Mouse (Mus musculus) liver (tissue): ENCODE results near the gene Gm5737.

ENCODE experiments used
- DNase-seq: peaks from one replicate; pipeline ENCODE4 v3.0.0-alpha.2; 2020; ENCODE audit warnings: mixed read lengths

Gm5737 gene

DNA sequence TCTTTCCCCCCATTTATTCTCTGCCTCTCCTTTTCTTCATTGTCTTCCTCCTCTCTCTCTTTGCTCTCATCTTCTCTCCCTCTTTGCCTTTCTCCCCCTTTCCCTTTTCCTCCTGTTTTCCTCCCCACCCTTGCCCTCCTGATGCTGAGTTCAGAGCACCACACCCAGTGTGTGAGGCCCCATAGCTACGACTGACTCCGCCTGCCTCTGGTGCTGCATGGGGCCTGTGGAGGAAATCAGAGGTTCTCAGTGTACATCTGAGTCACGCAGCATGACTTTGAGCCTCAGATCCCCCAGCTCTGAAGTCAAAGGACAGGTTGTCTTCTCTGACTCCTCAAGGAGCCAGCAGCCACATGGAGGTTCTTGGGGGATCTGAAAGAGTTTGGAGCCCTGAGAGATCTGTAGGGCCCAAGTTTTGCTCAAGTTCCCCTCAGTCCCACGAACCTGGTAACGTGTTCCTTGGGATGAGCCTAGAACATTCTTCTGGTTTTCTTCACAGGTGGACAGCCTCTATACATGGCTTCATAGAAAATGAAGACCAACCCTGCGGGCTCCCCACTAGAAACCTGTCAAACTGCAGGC is at the start of gene Gm5737:
Gene Gm5737 (plus strand): TSS at position 532 of the 582 bp plus-strand sequence.
- no peak for DNase-seq

DNA sequence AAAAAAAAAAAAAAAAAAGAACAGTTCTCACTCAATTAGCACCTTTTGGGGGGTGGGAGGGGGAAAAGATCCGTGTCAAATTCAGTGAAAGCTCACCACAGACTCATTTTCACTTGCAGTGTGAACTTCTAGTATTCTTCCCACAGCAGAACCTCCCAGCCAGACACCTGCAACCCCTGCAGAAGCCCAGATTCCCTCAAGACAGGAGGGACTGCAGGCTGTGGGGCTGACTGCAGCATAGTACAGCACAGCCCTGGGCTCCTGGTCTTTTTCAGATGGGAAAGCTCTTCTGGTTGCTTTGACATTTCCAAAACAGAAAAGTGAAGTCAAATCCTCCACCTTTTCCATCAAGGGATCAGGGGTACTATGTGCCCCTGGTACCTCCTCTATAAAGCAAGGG is 44.8 kb upstream of the Gm5737 start:
- DNase-seq: no peak

DNA sequence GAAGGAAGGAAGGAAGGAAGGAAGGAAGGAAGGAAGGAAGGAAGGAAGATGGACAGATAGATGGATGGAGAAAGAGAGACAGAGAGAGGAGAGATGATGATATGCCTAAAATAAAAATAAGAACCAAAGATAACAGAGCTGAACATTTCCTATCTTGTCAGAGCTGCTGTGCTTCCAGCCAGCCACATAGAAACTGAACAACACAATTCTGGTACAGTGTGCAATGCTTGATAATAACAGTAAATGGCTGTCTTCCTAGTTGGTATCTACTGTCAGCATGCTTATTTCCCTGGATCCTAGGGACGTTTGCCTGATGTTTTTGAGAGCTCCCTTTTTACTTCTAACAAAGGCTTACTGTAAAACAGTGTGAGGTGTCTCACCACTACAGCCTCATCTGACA is 40.8 kb upstream of the Gm5737 start:
- DNase-seq: no peak

DNA sequence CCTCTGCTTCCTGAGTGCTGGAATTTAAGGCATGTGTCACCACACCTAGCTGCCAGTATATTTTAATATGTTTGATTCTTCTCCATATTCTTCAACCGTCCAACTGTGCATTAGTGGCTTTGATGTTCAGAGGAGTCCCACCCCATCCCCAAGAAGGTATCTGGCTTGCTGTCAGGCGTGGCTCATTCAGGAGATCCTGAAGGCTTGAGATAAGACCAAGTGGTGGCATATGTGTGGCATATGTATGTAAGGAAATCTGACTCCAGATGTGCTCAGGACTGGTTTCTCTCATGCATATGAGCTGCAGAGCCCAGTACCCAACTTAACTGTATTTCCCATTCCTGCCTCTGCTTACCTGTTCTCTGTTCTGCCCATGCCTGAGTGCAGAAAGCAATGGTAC is 34.2 kb upstream of the Gm5737 start:
- DNase-seq: no peak

DNA sequence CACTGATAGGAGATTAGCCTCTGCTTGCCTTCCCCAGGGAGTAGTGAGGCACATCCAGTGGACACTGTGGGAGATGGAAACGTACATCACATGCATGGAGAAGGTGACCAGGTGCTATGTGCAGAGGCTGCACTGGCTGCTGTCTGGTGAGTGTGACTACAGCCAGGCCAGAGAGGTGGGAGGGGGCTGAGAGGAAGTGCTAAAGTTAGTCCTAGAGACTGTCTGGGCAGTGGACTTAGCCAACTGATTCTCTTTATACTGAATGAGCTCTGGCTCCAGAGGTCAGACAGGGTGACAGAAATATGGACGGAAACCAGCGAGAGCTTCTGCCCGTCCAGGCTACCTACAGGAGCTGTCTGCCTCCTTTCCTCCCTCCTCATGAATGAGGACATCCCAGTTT is 16.6 kb upstream of the Gm5737 start:
- DNase-seq: no peak

DNA sequence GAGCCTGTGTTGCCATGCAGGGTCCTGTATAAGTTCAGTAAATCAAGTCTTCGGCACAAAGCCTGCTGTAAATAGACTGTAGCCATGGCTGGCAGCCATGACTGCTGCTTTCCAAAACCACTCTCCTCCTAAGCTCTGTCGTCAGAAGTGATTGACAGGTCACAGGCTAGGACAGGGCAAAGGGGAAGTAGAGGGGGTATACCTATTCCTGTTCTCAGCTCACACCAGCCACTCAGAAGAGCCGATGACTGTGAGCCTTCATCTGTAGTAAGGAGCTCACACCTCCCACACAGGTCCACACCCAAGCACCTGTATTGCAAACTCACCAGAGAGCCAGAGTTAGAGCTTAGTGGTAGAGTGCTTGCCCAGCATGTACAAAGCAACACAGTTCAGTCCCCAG is 15.8 kb upstream of the Gm5737 start:
- no peak for DNase-seq

DNA sequence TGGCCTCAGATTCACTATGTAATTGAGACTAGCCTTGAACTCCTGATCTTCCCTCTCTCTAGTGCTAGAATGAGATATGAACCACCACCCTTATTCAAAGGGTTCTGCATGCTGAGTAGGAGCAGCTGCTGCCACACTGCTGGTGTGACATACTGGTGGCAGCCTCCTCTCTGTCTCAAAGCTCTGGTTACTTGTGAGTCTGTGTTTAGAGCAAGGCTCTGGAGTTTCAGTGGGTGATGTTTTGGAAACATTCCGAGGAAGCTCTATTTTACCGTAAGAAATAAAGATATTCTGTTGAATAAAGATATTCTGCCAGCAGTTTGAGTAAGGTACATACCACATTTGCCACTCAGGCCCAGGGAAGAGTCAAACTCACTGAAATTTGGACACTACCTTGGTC is 8.9 kb upstream of the Gm5737 start:
- DNase-seq: no peak

DNA sequence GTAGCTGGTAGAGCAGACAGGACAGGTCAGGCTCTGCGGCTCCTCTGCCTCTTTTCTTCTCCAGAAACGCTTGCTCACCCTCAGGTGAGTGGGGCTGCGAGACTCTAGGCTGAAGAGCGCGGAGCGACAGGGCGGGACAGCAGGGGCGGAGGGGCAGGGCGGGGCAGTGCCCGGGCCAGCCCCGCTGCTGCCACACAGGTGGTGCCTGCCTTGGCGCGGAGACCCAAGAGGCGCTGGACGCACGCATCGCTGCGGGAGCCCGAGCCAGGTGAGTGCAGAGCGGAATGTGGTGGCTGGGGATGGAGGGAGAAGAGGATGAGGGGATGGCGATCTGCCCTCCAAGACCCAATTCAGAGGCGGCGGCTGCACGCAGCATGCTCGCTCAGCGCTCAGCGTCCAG is 2.5 kb upstream of the Gm5737 start:
- DNase-seq: no peak

DNA sequence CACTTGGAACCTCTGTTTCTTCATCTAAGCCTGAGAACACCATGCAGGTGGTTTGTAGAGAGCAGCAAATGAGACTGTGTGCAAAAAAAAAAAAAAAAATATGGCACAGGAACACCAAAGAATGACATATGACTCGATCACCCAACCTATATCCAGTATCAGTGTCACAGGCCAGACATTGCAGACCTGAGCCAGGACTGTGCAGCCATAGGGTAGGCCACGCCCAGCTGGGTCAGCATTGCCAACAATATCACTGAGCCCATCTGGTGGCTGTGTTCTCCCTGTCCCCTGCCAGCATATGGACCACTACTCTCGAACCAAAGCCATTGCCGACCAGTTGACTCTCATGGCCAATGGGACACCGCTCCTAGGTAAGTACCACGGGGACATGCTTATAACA is 5.4 kb downstream of the Gm5737 start:
- DNase-seq: no peak

DNA sequence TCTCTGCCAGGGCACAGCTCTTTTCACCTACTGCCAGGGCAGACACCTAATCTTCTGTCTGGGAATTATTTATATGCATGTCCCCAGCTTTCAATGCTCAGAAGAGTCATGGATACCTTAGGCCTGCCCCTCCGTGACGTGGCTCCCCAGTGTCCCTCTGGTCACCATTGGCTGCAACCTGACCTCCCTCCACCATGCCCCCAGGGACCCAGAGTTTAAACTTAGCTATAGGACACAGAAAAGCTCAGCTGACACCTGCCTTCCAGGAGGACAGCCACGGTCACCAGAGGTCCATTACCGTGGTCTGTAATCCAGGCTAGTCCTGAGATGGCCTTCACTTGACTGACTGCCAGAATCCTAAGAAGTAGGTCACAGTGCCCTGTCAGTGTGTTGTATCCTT is 7.2 kb downstream of the Gm5737 start:
- no peak for DNase-seq

DNA sequence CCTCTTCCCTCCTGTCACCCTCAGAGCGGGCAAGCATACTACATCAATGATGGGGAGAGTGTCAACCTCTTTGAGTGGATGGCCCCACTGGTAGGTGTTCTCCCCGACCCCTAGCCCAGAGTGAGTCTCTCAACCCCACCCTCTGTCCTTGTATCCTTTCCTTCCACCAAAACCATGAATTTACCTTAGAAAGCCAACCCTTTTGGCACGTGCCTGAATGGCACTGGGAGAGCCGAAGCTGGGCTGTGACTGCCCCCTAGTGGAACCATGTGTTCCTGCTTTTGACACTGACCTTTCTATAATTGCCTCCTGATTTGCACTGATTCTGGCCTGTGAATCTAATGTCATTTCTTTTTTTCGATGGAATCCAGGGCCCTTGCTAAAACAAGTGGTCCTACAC is 11.1 kb downstream of the Gm5737 start:
- peak; percentile 65 for DNase-seq

DNA sequence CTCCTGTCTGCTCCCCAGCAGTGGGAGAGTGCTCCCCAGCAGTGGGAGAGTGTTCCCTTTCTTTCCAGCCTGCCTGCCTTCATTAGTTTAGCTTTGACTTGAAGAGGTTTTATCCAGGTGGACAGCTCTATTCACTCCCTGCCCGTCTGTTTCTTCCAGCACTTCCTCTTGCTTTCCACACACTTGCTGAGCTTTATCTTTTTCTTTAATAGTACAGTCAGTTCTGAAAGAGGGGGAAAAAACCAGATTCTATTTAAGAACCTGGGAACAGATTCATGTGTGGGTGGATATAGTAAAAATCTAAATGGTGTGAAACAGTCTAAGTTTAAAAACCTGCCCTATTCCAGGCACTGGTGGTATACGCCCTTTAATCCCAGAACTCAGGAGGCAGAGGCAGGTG is 12.9 kb downstream of the Gm5737 start:
- no peak for DNase-seq

DNA sequence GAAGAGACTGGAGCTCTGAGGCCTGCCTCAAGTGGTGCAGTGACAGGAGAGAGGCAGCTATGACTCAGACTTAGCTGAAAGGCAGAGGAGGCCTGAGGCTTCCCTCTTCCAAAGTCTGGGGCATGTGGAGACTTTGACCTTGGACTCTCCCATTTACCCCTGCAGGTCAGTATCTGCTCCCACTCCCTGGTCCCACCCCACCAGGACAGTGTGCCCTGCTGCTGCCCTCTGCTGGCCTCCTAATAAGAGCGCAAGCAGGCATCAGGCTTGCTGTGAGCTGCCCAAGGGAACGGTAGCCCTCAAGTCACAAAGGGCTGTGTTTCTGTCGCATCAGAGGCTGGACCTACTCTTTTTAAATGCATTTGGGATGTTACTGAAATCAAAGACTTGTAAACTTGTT is 14.2 kb downstream of the Gm5737 start:
- DNase-seq: peak; percentile 60

DNA sequence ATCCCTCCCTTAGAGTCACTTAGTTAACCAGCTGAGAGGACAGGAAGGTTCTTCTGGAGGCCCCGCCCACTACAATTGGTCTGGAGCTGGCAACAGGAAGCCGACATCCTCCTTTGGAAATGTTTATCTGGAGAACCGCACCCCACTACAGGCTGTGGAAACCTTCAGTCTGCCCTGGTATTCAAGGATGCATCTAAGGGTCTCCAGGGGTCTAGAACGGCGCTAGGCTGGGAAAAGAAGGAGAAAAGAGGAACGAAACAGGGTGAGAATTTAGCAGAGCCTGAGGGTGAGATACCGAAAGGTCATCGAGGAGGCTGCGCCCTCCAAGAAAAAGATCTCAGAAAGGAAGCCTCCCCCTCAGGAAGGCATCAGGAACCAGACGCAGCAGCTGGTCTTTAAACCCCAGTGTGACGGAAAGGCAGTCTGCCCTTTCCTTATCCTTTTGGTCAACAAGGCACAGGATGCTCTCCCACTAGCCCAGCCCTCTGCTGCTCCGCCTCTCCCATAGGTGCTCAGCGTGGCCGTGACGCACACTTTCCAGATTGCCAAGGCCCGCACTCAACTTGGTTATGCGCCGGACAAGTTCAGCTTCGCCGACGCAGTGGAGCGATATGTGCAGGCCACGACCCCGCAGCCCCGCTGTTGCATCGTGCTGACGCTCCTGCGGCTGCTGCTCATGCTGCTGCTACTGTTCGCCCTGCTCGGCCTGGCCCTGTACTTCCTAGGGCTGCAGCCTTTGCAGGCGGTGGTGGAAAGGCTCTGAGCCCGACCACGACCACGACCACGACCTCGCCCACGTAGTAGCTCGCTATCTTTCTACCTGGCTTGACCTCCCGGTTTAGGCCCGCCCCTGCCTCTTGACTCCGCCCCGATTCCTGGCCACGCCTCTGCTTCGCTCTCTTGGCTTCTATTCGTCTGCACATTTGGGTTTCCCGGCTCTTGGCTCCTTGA is 18.5 kb downstream of the Gm5737 start:
- DNase-seq: peak; percentile 83

DNA sequence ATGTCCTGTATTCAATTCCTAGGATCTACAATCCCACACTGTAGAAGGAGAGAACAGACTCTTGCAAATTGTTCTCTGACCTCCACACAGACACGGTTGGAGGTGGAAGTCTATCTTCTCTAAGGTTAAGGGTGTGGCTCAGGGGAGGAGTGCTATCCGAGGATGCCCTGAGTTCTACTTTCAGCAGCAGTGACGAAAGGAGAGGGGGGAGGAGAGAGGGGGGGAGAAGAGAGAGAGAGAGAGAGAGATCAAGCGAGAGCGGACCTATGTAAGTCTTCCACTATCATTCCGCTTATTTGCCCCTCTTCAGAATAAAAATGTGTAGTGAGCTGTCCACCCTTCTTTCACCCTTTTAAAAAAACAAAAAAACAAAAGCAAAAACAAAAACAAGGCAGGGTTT is 22.3 kb downstream of the Gm5737 start:
- DNase-seq: peak; percentile 63

DNA sequence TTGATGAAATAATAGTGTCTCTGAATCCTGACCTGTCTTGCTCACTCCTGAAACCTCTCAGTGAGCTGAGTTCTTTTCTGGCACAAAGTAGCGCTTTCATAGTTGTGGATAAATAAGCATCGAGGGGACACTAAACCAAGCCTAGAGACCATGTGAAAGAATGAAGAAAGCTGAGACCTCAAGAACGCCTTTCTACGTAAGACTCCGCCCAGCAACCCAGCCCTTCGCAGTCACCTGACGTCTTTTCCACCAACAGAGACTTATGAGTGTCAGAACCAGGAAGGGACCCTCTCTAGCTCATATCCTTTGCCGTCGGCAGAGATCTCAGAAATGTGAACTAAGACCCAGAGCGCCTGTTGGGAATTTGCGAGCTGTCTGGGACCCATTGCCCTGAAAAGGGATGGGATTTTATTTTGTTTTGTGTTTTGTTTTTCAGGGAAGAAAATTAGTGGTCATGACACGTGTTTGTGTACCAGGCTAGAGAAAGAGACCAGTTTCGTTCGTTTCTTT is 22.8 kb downstream of the Gm5737 start:
- DNase-seq: peak; percentile 86

DNA sequence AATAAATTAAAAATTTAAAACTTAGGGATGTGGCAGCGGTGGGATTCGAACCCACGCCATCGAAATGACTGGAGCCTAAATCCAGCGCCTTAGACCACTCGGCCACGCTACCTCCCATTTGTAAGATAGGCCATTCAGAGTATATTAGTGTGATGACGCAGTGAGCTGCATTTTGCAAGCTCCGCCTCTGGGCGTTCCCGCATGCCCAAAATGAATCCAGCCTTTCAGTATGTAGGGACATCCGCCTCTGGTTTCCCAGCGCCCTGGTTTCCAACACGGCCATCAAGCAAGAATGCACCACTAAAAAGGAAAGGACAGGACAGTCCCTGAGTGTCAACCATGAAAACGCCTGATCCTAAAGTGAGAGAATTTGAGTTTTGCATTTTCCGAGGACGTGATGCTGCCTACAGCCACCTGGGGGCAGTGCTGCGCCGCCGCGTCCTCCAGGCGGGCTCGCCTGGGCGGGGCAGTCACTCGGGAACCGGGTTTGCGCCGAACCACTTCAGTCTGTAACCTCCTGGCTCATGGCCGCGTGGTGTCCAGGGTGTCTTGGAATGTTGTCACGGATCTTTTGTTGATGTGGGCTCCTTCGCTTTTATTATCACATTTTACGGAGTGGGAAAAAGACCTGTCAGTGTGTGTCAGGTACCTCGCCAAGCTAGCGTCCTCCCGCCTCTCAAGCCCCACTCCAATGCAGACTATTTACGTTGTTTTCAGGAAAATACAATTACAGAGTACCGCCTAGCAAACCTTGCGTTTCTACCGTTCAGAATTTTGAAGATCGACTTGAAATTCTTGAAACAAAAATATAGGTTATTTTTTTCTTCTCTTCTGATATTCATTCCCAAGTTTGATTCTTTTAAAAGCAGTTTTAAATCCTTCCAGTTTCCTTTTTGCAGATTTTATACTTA is 23.5 kb downstream of the Gm5737 start:
- peak; percentile 94 for DNase-seq

DNA sequence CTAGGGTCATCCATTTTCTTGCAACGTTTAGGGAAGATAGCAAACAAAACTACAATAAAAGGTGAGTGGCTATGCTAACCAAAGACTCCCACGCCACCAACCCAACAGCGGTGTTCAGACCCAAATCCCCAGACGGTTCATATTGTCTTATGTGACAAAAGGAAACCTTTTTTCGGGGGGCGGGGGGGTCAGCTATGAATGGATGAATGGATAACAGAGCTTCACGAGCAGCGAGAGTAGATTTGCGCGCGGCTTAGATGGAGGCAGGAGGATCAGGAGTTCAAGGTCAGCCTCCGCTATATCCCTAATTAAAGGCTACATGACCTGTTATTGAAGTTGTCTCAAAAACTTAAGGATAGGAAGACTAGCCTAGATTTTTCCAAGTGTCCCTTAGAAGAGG is 24.2 kb downstream of the Gm5737 start:
- peak; percentile 64 for DNase-seq

DNA sequence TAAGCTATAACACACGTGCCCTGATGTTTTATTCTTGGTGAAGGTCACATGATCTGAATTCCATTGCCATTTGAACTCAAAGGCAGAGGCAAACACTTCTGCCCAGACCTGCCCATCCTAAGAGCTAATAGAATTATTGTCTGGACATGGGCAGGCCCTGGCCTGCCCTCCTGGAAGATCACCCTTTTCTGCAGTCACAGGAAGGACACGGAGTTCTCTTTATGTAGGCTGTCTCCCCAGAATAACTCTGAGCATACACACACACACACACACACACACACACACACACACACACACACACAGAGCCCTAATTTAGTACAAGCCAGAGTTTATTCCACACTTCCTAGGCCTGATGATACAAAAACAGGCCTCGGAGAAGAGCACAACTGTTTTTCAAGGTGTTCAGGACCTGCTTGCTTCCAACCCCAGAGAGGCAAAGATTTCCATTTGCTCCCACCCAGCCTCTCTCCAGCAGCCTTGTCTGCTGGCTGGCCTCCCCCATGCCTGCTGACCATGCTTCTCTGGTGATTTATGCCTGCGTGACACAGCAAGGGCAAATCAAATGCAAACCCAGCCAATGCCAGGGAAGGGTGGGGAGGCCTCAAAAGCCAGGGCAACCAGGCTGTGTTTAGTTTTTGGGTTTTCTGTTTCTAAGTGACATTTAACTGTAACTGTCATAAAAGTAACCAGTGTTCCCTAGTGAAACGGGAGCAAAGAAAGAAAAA is 26.4 kb downstream of the Gm5737 start:
- DNase-seq: no peak

DNA sequence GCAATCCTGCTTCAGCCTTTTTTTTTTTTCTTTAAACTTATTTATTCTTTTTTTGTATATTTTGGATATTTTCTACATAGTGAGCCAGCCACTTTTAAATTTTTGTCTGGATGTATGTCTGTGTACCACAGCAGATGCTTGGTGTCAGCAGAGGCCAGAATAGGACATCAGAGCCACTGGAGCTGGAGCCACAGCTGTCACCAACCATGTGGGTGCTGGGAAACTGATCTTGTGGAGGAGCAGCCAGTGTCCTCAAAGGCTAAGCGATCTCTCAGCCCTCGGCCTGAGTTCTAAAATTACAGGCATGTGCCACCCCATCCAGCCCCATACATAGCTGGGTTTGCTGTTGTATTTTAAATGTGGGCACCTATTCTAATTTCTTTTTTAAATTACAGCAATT is 27.6 kb downstream of the Gm5737 start:
- no peak for DNase-seq

DNA sequence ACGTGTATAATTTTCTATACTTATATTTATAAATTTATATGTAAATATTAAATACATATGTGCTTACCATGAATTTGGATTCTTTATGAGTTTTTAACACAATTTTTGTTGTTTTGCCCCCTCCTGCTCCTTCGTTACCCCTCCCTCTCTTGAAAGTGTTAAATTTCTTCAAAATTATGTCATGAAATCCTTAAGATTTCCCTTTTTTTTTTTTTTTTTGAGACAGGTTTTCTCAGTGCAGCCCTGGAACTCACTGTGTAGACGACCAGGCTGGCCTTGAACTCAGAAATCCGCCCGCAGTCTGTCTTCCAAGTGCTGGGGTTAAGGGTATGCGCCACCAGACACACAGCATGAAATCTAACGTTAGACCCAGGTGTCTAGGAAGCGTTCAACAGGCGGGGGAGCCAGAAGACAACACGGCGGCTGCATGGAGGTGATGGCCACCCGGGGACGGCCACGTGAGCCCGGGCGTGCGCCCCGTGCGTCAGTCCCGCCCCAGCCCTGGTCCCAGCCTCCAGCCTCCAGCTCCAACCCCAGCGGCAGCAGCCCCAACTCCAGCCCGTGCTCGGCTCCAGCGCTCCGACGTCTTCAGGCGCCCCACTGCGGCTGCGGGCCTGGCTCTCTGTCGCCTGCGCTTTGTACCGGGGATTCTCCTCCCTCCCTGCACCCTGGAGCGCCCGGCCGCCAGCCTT is 30.3 kb downstream of the Gm5737 start, which contains the start of gene Eef2k:
Gene Eef2k (plus strand): TSS at position 487 of the 692 bp plus-strand sequence.
- DNase-seq: peak; percentile 95
